Mouse (Mus musculus): ENCODE measurements at regions not wholly inside any gene's neighbourhood (a gene's known extent, or its start where the extent isn't known, plus 50 kb on each side); places are given as distances from the start of the nearest gene placed in this dataset.

- Histone ChIP-seq H3K4me3 (replicated peaks; ENCODE audit: control insufficient read depth, low read depth, low read length) (no peak overlapping the region), H3K27ac (ENCODE audit: control insufficient read depth, insufficient read depth, low read depth, low read length, poor library complexity) (no peak overlapping the region), H3K4me1 (ENCODE audit: control insufficient read depth, insufficient read depth, low read length) (peaks cover 2% of the 10 kb centered on the region)
- WGBS, result 92% methylated on average over 13 of the region's 13 CpGs
- TF ChIP-seq CTCF (IDR thresholded peaks at IDR 0.05; ENCODE audit: control insufficient read depth, insufficient read depth, low read length) (no peak), POLR2A (IDR thresholded peaks at IDR 0.05; ENCODE audit: borderline replicate concordance, control insufficient read depth, low read depth, low read length) (no peak)
Measured at GRCm38 (mm10) chr17:47267076-47267475, 101.6 kb upstream of the Mrps10 start.

- 94% methylated on average over 7 of the region's 7 CpGs for WGBS
- Histone ChIP-seq H3K27ac (ENCODE audit: control insufficient read depth, insufficient read depth, low read depth, low read length, poor library complexity) (no peak overlapping the region), H3K4me1 (ENCODE audit: control insufficient read depth, insufficient read depth, low read length) (peaks cover 2% of the 10 kb centered on the region), H3K4me3 (replicated peaks; ENCODE audit: control insufficient read depth, low read depth, low read length) (no peak overlapping the region)
- TF ChIP-seq CTCF (IDR thresholded peaks at IDR 0.05; ENCODE audit: control insufficient read depth, insufficient read depth, low read length), result no peak
- TF ChIP-seq POLR2A (IDR thresholded peaks at IDR 0.05; ENCODE audit: borderline replicate concordance, control insufficient read depth, low read depth, low read length), result no peak
Measured at GRCm38 (mm10) chr17:47266335-47266734, 102.4 kb upstream of the Mrps10 start.

GRCm38 (mm10) chr17:47262986-47263385, 105.7 kb upstream of the Mrps10 start:
- Histone ChIP-seq H3K4me1 (ENCODE audit: control insufficient read depth, insufficient read depth, low read length) (peaks cover 5% of the 10 kb centered on the region), H3K4me3 (replicated peaks; ENCODE audit: control insufficient read depth, low read depth, low read length) (no peak overlapping the region), H3K27ac (ENCODE audit: control insufficient read depth, insufficient read depth, low read depth, low read length, poor library complexity) (no peak overlapping the region)
- WGBS, result 88% methylated on average over 9 of the region's 9 CpGs
- TF ChIP-seq CTCF (IDR thresholded peaks at IDR 0.05; ENCODE audit: control insufficient read depth, insufficient read depth, low read length), result no peak
- no peak for TF ChIP-seq POLR2A (IDR thresholded peaks at IDR 0.05; ENCODE audit: borderline replicate concordance, control insufficient read depth, low read depth, low read length)

GRCm38 (mm10) chr17:47262141-47262540, 106.5 kb upstream of the Mrps10 start:
- 54% methylated on average over 5 of the region's 5 CpGs for WGBS
- TF ChIP-seq CTCF (IDR thresholded peaks at IDR 0.05; ENCODE audit: control insufficient read depth, insufficient read depth, low read length), result no peak
- no peak for TF ChIP-seq POLR2A (IDR thresholded peaks at IDR 0.05; ENCODE audit: borderline replicate concordance, control insufficient read depth, low read depth, low read length)
- H3K4me3 ChIP-seq (replicated peaks; ENCODE audit: control insufficient read depth, low read depth, low read length), result no peak overlapping the region
- peaks cover 5% of the 10 kb centered on the region for H3K4me1 ChIP-seq (ENCODE audit: control insufficient read depth, insufficient read depth, low read length)
- H3K27ac ChIP-seq (ENCODE audit: control insufficient read depth, insufficient read depth, low read depth, low read length, poor library complexity), result no peak overlapping the region

- Histone ChIP-seq H3K4me3 (replicated peaks; ENCODE audit: control insufficient read depth, low read depth, low read length) (no peak overlapping the region), H3K27ac (ENCODE audit: control insufficient read depth, insufficient read depth, low read depth, low read length, poor library complexity) (no peak overlapping the region), H3K4me1 (ENCODE audit: control insufficient read depth, insufficient read depth, low read length) (peaks cover 5% of the 10 kb centered on the region)
- WGBS, result 27% methylated on average over 4 of the region's 4 CpGs
- TF ChIP-seq POLR2A (IDR thresholded peaks at IDR 0.05; ENCODE audit: borderline replicate concordance, control insufficient read depth, low read depth, low read length), result no peak
- TF ChIP-seq CTCF (IDR thresholded peaks at IDR 0.05; ENCODE audit: control insufficient read depth, insufficient read depth, low read length), result no peak
Measured at GRCm38 (mm10) chr17:47260976-47261375, 107.7 kb upstream of the Mrps10 start.

GRCm38 (mm10) chr17:47258296-47258695, 110.4 kb upstream of the Mrps10 start:
- Histone ChIP-seq H3K4me3 (replicated peaks; ENCODE audit: control insufficient read depth, low read depth, low read length) (no peak overlapping the region), H3K27ac (ENCODE audit: control insufficient read depth, insufficient read depth, low read depth, low read length, poor library complexity) (peak overlapping the region; percentile 20; the same call in 1 of the 2 replicates), H3K4me1 (ENCODE audit: control insufficient read depth, insufficient read depth, low read length) (peaks cover 3% of the 10 kb centered on the region; the same call in 1 of the 2 replicates)
- WGBS, result 43% methylated on average over 2 of the region's 2 CpGs
- no peak for TF ChIP-seq POLR2A (IDR thresholded peaks at IDR 0.05; ENCODE audit: borderline replicate concordance, control insufficient read depth, low read depth, low read length)
- no peak for TF ChIP-seq CTCF (IDR thresholded peaks at IDR 0.05; ENCODE audit: control insufficient read depth, insufficient read depth, low read length)

GRCm38 (mm10) chr17:47255209-47255608, 113.5 kb upstream of the Mrps10 start:
- Histone ChIP-seq H3K4me1 (ENCODE audit: control insufficient read depth, insufficient read depth, low read length) (peaks cover 8% of the 10 kb centered on the region; the same call in 1 of the 2 replicates), H3K27ac (ENCODE audit: control insufficient read depth, insufficient read depth, low read depth, low read length, poor library complexity) (no peak overlapping the region), H3K4me3 (replicated peaks; ENCODE audit: control insufficient read depth, low read depth, low read length) (no peak overlapping the region)
- TF ChIP-seq CTCF (IDR thresholded peaks at IDR 0.05; ENCODE audit: control insufficient read depth, insufficient read depth, low read length), result no peak
- TF ChIP-seq POLR2A (IDR thresholded peaks at IDR 0.05; ENCODE audit: borderline replicate concordance, control insufficient read depth, low read depth, low read length), result no peak
- WGBS, result 79% methylated on average over 8 of the region's 8 CpGs

GRCm38 (mm10) chr17:47254026-47254425, 114.7 kb upstream of the Mrps10 start:
- Histone ChIP-seq H3K4me1 (ENCODE audit: control insufficient read depth, insufficient read depth, low read length) (peaks cover 10% of the 10 kb centered on the region; the same call in 1 of the 2 replicates), H3K27ac (ENCODE audit: control insufficient read depth, insufficient read depth, low read depth, low read length, poor library complexity) (no peak overlapping the region), H3K4me3 (replicated peaks; ENCODE audit: control insufficient read depth, low read depth, low read length) (no peak overlapping the region)
- 82% methylated on average over 11 of the region's 11 CpGs for WGBS
- TF ChIP-seq POLR2A (IDR thresholded peaks at IDR 0.05; ENCODE audit: borderline replicate concordance, control insufficient read depth, low read depth, low read length) (no peak), CTCF (IDR thresholded peaks at IDR 0.05; ENCODE audit: control insufficient read depth, insufficient read depth, low read length) (no peak)

- TF ChIP-seq POLR2A (IDR thresholded peaks at IDR 0.05; ENCODE audit: borderline replicate concordance, control insufficient read depth, low read depth, low read length), result no peak
- TF ChIP-seq CTCF (IDR thresholded peaks at IDR 0.05; ENCODE audit: control insufficient read depth, insufficient read depth, low read length), result no peak
- H3K27ac ChIP-seq (ENCODE audit: control insufficient read depth, insufficient read depth, low read depth, low read length, poor library complexity), result peak overlapping the region; percentile 75; the same call in 1 of the 2 replicates
- WGBS, result 18% methylated on average over 4 of the region's 4 CpGs
Measured at GRCm38 (mm10) chr17:47250001-47250400, 118.7 kb upstream of the Mrps10 start.

More at GRCm38 (mm10) chr17:47250001-47250400, 118.7 kb upstream of the Mrps10 start:
- Histone ChIP-seq H3K4me3 (replicated peaks; ENCODE audit: control insufficient read depth, low read depth, low read length) (no peak overlapping the region), H3K4me1 (ENCODE audit: control insufficient read depth, insufficient read depth, low read length) (peaks cover 11% of the 10 kb centered on the region; the same call in 1 of the 2 replicates)
